Mouse (Mus musculus) cerebellum, adult 9-10 months (tissue): ENCODE results near the gene Upk2.

Experiments
- DNase-seq: peaks from one replicate; pipeline ENCODE4 v3.0.0; 2022

Upk2 gene

GRCm38 (mm10) chr9:44454891-44455220 lies at the start of gene Upk2:
Gene Upk2, minus strand, starts transcription at chr9:44454976.
- DNase-seq = no peak

- peak; percentile 94 for DNase-seq
Observed at GRCm38 (mm10) chr9:44502006-44502405, 47.2 kb upstream of the Upk2 start.

GRCm38 (mm10) chr9:44501206-44501879 lies 46.6 kb upstream of the Upk2 start:
- peak; percentile 48 for DNase-seq

GRCm38 (mm10) chr9:44500638-44501175 lies 45.9 kb upstream of the Upk2 start:
- no peak for DNase-seq

GRCm38 (mm10) chr9:44500163-44500533 lies 45.4 kb upstream of the Upk2 start:
- no peak for DNase-seq

GRCm38 (mm10) chr9:44499356-44500162 lies 44.8 kb upstream of the Upk2 start:
- no peak for DNase-seq

- no peak for DNase-seq
Observed at GRCm38 (mm10) chr9:44498421-44499355, 43.9 kb upstream of the Upk2 start.

- no peak for DNase-seq
Observed at GRCm38 (mm10) chr9:44497624-44498377, 43.0 kb upstream of the Upk2 start.

- no peak for DNase-seq
Observed at GRCm38 (mm10) chr9:44496803-44497461, 42.2 kb upstream of the Upk2 start.

- DNase-seq = peak; percentile 34
Observed at GRCm38 (mm10) chr9:44495810-44496344, 41.1 kb upstream of the Upk2 start.

GRCm38 (mm10) chr9:44494863-44495809 lies 40.4 kb upstream of the Upk2 start:
- DNase-seq = peak; percentile 60

GRCm38 (mm10) chr9:44494261-44494862 lies 39.6 kb upstream of the Upk2 start:
- DNase-seq = no peak

- DNase-seq = peak; percentile 81
Observed at GRCm38 (mm10) chr9:44492631-44493461, 38.1 kb upstream of the Upk2 start.

GRCm38 (mm10) chr9:44491351-44491750 lies 36.6 kb upstream of the Upk2 start:
- DNase-seq = peak; percentile 25

GRCm38 (mm10) chr9:44490086-44490967 lies 35.6 kb upstream of the Upk2 start:
- peak; percentile 62 for DNase-seq

- peak; percentile 75 for DNase-seq
Observed at GRCm38 (mm10) chr9:44489651-44490085, 34.9 kb upstream of the Upk2 start.

- DNase-seq = peak; percentile 70
Observed at GRCm38 (mm10) chr9:44488855-44489381, 34.1 kb upstream of the Upk2 start.
